Mouse (Mus musculus) olfactory bulb, adult 2 months (tissue): Measurements from ENCODE around the gene Atp11a. TPM values are rescaled to one million over a fixed set of nuclear protein-coding genes. Genes with fewer than 3 reads are reported as not detected.

Source experiments
- H3K27ac ChIP-seq: fragments of 200-500 bp; 2 replicates; pipeline ENCODE4 v1.5.1; 2012; ENCODE audit warnings: low read depth, low read length; ENCODE audit not compliant: insufficient read depth
- H3K4me1 ChIP-seq: fragments of 200-500 bp; 2 replicates; pipeline ENCODE4 v1.6.1; 2012; ENCODE audit warnings: low read length; ENCODE audit not compliant: control insufficient read depth, insufficient read depth
- H3K4me3 ChIP-seq: fragments of 200-500 bp; 2 replicates; pipeline ENCODE4 v1.5.1; 2012; ENCODE audit warnings: mild to moderate bottlenecking, low read depth, low read length, moderate library complexity; ENCODE audit not compliant: insufficient read depth
- CTCF ChIP-seq: fragments of 200-500 bp; IDR thresholded peaks from 2 replicates; pipeline ENCODE4 v1.5.1; 2012; ENCODE audit warnings: low read depth, mild to moderate bottlenecking, low read length, moderate library complexity; ENCODE audit not compliant: insufficient read depth
- POLR2A ChIP-seq: fragments of 200-500 bp; IDR thresholded peaks from 2 replicates; pipeline ENCODE4 v1.6.1; 2012; ENCODE audit warnings: mild to moderate bottlenecking, low read depth, low read length, moderate library complexity; ENCODE audit not compliant: insufficient read depth
- WGBS: fragments of 180-500 bp; shearing (Covaris S2); methylation state at CpG from one replicate; pipeline ENCODE4 v1.1.7; 2018; 5-methylcytosine and 5-hydroxymethylcytosine counted together
- polyA plus RNA-seq: library from polyadenylated mRNA; stranded (reverse); fragments of >200 nt; gene quantifications from 2 replicates; pipeline ENCODE4 v1.2.4, GENCODE M21; 2012; ENCODE audit warnings: low replicate concordance; ENCODE audit not compliant: missing spikeins, insufficient read depth, insufficient read length

Gene Atp11a
- polyA plus RNA-seq, 1 experiment = not detected

DNA sequence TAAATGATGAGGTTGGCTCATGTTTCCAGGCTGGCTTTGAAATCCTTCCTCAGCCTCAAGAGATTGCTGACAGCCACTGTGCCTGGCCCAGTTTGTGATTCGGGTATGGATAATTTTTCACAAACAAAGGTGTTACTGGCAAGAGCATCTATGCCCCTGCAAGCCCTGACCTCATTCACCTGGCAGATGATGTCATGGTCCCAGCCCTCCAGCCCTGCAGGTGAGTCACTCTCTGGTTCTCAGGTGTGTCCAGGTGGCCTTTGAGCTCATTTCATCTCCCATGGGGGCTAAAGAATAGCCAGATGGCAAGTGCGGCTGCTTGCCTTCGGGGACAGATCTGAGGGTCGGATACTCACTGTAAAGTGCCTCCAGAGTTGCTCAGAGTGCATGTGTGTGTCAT lies 8.2 kb downstream of the Atp11a start:
- Histone ChIP-seq H3K27ac (no peak overlapping the region), H3K4me1 (peaks cover 8% of the 10 kb centered on the region), H3K4me3 (no peak overlapping the region)
- no peak for TF ChIP-seq POLR2A
- no peak for TF ChIP-seq CTCF
- WGBS = 89% methylated on average over 4 of the region's 4 CpGs

- no peak overlapping the region for H3K27ac ChIP-seq
- H3K4me1 ChIP-seq = peaks cover 17% of the 10 kb centered on the region
- TF ChIP-seq POLR2A (no peak), CTCF (no peak)
- no peak overlapping the region for H3K4me3 ChIP-seq
- WGBS = 98% methylated on average over 3 of the region's 3 CpGs
Observed at GRCm38 (mm10) chr8:12767176-12767575, 10.4 kb downstream of the Atp11a start.

DNA sequence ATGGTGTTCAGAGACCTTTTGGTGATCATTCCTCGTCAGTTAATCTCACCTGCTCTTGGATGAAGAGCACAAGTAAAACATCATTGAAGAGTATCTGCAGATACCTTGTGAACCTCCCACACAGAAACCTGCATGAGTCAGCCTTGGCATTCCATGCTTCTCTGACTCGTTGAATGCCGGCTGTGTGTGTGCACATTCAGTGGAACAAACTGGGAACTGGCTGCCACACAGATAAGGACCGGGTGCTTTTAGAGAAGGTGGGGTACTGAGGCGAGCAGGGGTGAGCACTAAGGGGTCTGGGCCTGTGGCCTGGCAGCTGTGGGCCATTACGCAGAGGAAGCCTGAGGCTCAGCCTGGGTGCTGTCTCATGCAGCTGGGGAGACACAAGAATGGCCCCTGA lies 11.9 kb downstream of the Atp11a start:
- Histone ChIP-seq H3K4me3 (no peak overlapping the region), H3K4me1 (peaks cover 16% of the 10 kb centered on the region), H3K27ac (no peak overlapping the region)
- TF ChIP-seq POLR2A = no peak
- no peak for TF ChIP-seq CTCF
- 60% methylated on average over 6 of the region's 6 CpGs for WGBS

- 96% methylated on average over 7 of the region's 7 CpGs for WGBS
- H3K27ac ChIP-seq = no peak overlapping the region
- no peak overlapping the region for H3K4me3 ChIP-seq
- TF ChIP-seq CTCF (no peak), POLR2A (no peak)
- peaks cover 16% of the 10 kb centered on the region for H3K4me1 ChIP-seq
Observed at GRCm38 (mm10) chr8:12769296-12769695, 12.5 kb downstream of the Atp11a start.

- peaks cover 28% of the 10 kb centered on the region for H3K4me1 ChIP-seq
- 92% methylated on average over 2 of the region's 2 CpGs for WGBS
- H3K27ac ChIP-seq = no peak overlapping the region
- no peak overlapping the region for H3K4me3 ChIP-seq
- TF ChIP-seq POLR2A = no peak
- no peak for TF ChIP-seq CTCF
Observed at GRCm38 (mm10) chr8:12772319-12772718, 15.5 kb downstream of the Atp11a start.

DNA sequence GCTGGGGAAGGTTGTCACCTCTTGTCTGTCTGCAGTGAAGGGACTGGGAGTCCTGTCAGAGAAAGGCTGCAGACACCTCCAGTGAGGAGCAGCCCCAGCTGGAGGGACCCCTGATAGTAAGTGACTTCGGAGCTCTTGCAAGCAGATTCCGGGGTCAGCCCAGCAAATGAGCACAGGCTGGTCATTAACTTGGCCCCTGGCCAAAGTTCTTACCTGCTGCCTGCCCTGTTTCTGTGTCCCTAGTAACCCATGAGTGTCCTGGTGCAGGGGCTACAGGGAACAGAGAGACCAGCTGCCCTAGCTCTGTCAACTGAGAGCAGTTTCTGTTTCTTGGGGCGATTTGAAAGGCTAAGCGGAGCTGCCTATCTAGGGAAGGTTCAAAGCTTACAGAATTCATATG lies 17.1 kb downstream of the Atp11a start:
- H3K27ac ChIP-seq = no peak overlapping the region
- H3K4me3 ChIP-seq = no peak overlapping the region
- peaks cover 23% of the 10 kb centered on the region for H3K4me1 ChIP-seq
- TF ChIP-seq CTCF (no peak), POLR2A (no peak)
- WGBS = 95% methylated on average over 4 of the region's 4 CpGs

- TF ChIP-seq POLR2A (no peak), CTCF (no peak)
Observed at GRCm38 (mm10) chr8:12774872-12775298, 18.1 kb downstream of the Atp11a start.

GRCm38 (mm10) chr8:12775302-12775975 lies 18.6 kb downstream of the Atp11a start:
- 81% methylated on average over 9 of the region's 9 CpGs for WGBS
- TF ChIP-seq POLR2A = no peak
- TF ChIP-seq CTCF = no peak
- Histone ChIP-seq H3K4me3 (no peak overlapping the region), H3K27ac (no peak overlapping the region), H3K4me1 (peaks cover 23% of the 10 kb centered on the region)

More at GRCm38 (mm10) chr8:12774872-12775298, 18.1 kb downstream of the Atp11a start:
- Histone ChIP-seq H3K4me1 (peaks cover 23% of the 10 kb centered on the region), H3K27ac (no peak overlapping the region), H3K4me3 (no peak overlapping the region)
- 83% methylated on average over 4 of the region's 4 CpGs for WGBS

- TF ChIP-seq POLR2A (no peak), CTCF (no peak)
- WGBS = 88% methylated on average over 10 of the region's 10 CpGs
- no peak overlapping the region for H3K4me3 ChIP-seq
- H3K27ac ChIP-seq = no peak overlapping the region
- peaks cover 21% of the 10 kb centered on the region for H3K4me1 ChIP-seq
Observed at GRCm38 (mm10) chr8:12776166-12776565, 19.4 kb downstream of the Atp11a start.

DNA sequence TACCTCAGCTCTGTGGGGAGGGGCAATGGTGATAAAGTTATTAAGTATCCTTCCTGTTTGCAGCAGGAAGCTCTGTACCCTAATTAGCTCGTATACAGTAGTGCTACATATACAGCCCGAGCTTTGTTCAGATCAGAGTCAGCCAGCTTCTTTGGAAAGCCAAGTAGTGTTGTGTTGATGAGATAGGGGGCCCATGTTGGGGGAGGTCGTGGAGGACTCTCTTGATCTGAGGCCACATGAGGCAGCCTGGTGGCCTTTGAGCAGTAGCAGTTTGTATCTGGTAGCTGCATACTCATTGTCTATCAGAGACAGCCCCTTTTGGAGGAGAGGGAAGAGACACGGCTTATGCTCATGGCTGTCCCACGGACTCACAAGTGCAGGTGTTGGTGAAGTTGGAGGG lies 20.4 kb downstream of the Atp11a start:
- TF ChIP-seq POLR2A = no peak
- no peak for TF ChIP-seq CTCF
- no peak overlapping the region for H3K27ac ChIP-seq
- H3K4me1 ChIP-seq = peaks cover 14% of the 10 kb centered on the region
- no peak overlapping the region for H3K4me3 ChIP-seq
- WGBS = 79% methylated on average over 5 of the region's 5 CpGs
